Mouse (Mus musculus): Measurements from ENCODE around the gene Acy3.
"Not testable (repeated sequence)": the region's sequence is repeated elsewhere in the genome, so short reads cannot be mapped to it uniquely, and the experiment has no call there.

Acy3 gene

GRCm38 (mm10) chr19:4004331-4004730 is 18.0 kb downstream of the Acy3 start:
- DNase-seq, result no peak

DNA sequence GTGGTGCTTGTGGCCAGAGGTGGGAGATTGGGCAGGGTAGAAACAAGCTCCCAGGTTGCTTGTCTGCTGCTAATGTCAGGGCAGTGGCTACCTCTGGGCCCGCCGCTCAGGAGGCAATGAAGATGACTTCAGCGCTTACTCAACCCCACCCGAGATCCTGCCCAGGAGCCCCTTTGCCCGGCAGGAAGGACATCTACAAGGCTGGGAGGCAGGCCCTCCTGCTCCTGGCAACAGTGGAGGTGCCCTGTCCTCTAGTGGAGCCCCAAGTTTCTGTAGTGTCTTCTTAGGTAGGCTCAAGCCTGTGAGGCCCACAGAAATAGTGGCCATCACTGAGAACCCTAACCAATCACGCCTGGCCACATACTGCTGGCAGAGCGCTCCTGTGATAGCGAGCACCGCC is 18.7 kb downstream of the Acy3 start:
- no peak for DNase-seq

DNA sequence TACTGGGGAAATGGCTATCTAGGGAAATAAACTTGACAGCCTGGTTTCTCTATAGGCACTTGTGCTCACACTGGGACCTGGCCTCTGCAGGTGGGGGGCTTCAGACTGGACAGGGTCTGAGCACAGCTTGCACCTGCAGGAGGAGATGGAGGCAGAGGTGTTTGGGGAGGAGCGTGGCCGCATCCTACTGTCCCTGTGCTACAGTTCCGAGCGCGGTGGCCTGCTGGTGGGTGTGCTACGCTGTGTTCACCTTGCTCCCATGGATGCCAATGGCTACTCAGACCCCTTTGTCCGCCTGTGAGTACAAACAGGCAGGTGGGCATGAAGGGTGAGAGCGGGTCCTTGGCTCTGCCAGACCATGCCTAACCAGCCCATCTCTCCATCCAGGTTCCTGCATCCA is 19.6 kb downstream of the Acy3 start:
- DNase-seq, result no peak

GRCm38 (mm10) chr19:4011086-4011485 is 24.7 kb downstream of the Acy3 start:
- DNase-seq, result no peak

DNA sequence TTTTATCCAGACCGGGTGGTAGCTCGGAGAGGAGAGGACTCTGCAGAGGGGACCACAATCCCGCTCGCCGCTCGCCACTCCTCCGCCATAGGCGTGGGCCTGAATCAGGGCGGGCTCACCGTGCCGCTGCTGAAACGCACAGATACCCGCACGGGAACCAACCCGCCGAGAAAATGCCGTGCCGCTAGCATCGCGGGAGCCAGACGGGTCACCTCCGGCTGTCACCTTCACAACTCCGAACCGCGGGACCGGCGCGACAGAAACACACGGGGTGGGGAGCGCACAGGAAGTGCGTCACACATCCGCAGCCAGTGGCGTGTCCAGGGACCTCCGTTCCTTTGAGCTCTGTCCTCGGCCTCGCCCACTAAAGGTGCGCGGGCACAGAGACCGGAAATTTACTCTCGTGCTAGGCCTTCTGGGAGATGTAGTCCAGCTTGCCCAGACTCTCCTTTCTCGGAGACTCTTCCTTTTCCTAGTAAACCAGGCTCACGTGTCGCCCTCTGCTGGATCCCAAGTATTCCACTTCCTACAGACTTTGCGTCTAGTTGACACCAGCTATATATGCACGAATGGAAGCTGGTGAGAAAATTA is 26.2 kb downstream of the Acy3 start, which contains the start of gene Ndufv1:
Ndufv1 (minus strand) TSS at position 375 of the 591 bp plus-strand sequence.
- DNase-seq, result peak; percentile 96

GRCm38 (mm10) chr19:4013066-4013465 is 26.7 kb downstream of the Acy3 start:
- DNase-seq, result no peak

DNA sequence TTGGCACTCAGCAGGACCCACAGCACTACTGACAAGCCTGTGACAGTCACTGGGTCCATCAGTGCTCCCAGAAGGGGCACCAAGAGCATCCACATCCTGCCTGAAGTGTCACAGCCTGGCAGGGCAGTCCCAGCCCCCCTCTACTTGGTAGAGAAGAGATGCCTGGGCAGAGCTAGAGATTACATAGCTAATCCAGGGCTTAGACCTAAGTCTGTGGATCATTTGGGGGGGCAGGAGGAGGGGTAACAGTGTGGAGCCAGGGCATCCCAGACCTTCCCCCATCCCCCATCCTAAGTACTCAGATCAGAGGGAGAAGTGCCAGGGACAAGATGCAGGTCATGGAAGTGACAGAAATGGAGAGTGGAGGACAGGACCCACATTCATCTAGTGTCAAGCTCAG is 28.4 kb downstream of the Acy3 start:
- DNase-seq, result no peak

DNA sequence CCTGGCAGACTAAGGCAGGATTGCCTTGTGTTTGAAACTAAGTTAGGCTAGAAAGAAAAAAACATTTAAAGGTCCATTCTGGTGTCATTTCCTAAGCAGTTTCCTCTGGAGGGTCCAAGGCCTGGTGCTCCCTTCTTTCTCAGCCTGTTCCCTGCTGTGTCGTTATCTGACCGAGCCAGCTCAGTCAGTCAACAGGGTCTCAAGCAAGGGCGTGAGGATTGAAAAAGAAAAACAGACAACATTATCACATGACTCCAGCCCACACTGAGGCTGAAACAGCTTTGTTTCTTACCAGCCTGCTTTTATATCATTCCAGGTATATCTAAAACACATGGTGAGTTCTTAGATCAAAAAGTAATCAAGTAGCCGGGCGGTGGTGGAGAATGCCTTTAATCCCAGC is 29.3 kb downstream of the Acy3 start:
- no peak for DNase-seq

DNA sequence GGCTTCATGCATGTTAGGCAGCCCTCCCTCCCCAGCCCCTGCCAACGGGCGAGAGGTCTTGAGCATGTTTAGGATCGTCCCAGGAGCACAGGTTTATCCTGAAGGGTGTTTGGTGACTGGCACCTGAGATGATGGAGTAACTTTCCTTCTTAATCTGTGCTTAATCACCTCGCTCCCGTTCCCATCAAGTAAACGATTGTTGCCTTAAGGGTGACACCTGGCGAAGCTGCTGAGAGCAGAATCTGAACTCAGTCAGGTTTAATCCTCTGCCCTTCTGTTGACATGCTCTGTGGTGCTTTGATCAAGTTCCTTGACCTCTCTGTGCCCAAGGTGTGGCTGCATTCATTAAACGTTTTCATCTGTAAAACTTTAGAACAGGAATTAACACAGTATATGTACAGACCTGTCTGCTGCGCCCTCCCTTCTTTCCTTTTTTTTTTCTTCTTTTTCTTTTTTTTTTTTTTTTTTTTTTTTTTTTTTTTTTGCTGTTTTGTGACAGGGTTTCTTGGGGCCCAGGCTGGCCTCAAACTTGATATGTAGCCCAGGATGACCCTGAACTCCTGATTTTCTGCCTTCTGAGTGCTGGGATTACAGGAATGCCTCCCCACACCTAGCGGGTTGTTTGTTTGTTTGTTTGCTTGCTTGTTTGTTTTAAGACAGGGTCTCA is 31.7 kb downstream of the Acy3 start:
- no peak for DNase-seq

- peak; percentile 82 to 89 for DNase-seq
Measured at GRCm38 (mm10) chr19:4018743-4019583, 32.6 kb downstream of the Acy3 start.

GRCm38 (mm10) chr19:4023185-4023584 is 36.8 kb downstream of the Acy3 start:
- no peak for DNase-seq

GRCm38 (mm10) chr19:4027576-4027975 is 41.2 kb downstream of the Acy3 start:
- no peak for DNase-seq

DNA sequence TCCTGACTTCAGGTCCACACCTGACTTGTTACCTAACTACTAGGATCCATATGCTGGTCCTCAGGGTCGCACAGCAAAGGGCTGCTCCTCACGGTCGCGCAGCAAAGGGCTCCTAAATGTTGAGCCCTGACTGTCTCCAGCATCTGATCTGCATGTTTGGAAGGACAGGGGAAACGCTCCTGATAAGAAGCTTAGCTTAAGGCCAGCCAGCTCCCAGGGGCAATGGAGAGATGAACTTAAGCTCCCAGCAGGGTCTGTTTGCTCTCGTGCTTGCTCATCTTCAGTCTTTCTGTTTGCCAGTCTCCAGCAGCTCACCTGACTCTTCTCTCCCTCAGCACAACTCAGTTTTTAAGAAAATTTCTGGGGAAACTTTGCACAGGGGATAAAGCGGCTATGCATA is 46.3 kb downstream of the Acy3 start:
- no peak for DNase-seq

DNA sequence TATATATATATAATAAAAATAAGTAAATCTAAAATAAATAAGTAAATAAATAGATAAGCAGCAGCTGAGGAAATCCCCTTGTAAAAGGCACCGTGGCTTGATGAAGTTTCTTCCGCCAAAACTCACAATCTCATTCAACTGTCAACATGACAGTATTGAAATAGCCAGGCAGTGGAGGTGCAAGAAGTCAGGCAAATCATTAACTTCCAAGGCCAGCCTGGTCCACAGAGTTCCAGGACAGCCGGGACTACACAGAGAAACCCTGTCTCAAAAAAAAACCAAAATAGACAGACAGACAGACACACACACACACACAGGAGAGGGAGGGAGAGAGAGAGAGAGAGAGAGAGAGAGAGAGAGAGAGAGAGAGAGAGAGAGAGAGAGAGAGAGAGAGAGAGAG is 46.9 kb downstream of the Acy3 start:
- no peak for DNase-seq

- no peak for DNase-seq
Measured at GRCm38 (mm10) chr19:4033742-4034141, 47.4 kb downstream of the Acy3 start.

DNA sequence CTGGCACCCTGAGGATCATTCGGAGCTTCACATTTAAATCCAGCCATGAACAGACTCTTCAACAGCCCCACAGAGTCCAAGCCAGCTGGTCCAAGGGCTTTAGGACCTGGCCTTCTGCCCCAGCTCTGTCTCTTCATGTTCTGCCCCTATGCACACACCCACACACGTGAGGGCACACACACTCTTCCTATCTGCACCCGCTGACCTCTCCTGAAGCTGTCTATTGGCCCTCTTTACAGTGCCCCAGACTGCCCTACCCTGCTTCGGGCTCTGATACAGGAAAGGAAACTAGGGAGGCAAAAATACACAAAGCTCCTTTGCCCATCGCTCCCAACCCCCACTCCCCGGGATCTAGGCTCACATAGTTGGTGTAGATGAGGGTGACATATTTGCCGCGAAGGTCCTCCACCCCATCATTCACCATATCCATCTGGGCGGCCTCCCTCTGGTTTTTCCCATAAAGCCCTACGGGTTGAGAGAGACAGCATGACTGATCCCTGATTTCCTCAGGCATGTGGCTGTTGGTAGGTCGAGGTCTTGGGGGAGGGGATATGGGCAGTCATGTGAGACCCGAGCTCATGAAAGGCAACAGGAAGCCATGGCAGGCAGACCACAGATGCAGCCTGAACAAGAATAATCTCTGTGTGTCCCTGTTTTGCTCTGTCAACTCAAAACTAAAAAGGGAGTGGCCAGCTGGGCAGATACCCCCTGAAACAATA is 50.1 kb downstream of the Acy3 start:
- DNase-seq, result no peak

DNA sequence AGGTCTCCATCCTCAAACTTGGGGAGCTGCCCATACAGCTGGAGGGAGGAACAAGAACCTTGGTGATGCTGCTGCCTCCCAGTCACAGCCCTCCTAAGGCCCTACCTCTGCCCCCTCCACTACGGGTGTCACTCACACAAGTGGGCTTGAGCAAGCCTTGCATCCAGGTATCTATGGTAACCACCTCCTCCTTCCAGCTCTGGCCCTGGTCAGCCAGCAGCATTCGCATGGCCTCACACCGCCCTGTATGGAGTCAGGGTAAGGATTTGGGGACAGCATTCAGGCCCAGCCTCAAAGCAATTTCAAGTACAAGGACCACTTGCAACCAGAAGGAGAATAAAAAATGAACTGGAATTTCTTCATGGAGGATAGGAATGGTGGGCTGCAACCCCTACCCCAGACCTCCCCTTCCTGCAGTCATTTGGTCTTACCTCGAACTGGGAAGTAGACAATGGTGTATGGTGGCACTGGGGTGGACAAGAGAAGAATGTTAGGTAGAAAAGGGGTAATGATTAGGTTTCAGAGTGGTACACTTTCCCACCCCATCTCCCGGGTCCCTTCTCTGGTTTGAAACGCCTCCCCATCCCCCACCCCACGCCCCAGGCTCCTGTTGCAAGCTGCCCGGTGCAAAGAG is 50.9 kb downstream of the Acy3 start:
- DNase-seq, result not testable (repeated sequence)

DNA sequence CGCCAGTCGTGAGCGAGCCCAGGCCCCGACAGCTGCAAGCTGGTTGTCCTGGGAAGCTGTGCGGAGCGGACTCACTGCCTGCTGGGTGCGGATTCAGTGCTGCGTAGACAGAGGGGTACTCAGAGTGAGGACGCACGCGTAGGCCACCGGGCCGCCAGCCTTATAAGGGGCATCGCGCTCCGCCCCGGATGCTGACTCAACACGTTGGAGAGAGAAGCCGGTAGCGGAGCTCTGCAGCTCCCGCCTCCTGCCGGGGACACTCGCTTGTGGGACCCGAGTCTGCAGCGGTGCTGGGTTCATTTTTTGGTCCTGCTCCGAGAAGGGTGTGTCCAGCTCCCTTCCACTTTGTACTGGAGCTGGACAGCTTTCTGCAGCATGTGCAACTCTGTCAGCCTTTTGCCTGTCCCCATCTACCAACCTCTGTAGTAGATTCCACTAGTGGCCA is 51.4 kb downstream of the Acy3 start, which contains the start of gene Gstp1:
Gstp1 (minus strand) TSS at position 198 of the 445 bp plus-strand sequence.
- peak; percentile 80 to 86 for DNase-seq
